Mouse (Mus musculus) liver, embryonic 13.5 days (tissue): ENCODE results near the gene Gm49358. TPM values are rescaled to one million over a fixed set of nuclear protein-coding genes. Genes with fewer than 3 reads are reported as not detected.

Experiments used
- ATAC-seq: fragments of 200-750 bp; cut with Nextera tagmentation; 2 replicates; pipeline ENCODE4 v1.8.0; 2017; ENCODE audit warnings: low read depth, mild to moderate bottlenecking, moderate number of reproducible peaks, moderate library complexity
- DNase-seq: peaks from one replicate; pipeline ENCODE4 v3.0.0; 2022
- H3K27ac ChIP-seq: fragments of 300-500 bp; sonication (generic); 2 replicates; pipeline ENCODE4 v1.5.1; 2015; ENCODE audit warnings: moderate library complexity, mild to moderate bottlenecking, inconsistent platforms
- H3K27me3 ChIP-seq: fragments of 300-500 bp; sonication (generic); 2 replicates; pipeline ENCODE4 v1.6.1; 2015; ENCODE audit warnings: mild to moderate bottlenecking, inconsistent platforms
- H3K36me3 ChIP-seq: fragments of 300-500 bp; sonication (generic); 2 replicates; pipeline ENCODE4 v1.6.1; 2015; ENCODE audit warnings: mild to moderate bottlenecking, inconsistent platforms
- H3K4me1 ChIP-seq: fragments of 300-500 bp; sonication (generic); replicated peaks from 2 replicates; pipeline ENCODE4 v1.6.1; 2015; ENCODE audit warnings: inconsistent platforms
- H3K4me2 ChIP-seq: fragments of 300-500 bp; sonication (generic); 2 replicates; pipeline ENCODE4 v1.6.1; 2015; ENCODE audit warnings: inconsistent platforms, mild to moderate bottlenecking, moderate library complexity
- H3K4me3 ChIP-seq: fragments of 300-500 bp; sonication (generic); replicated peaks from 2 replicates; pipeline ENCODE4 v1.5.1; 2015; ENCODE audit warnings: mild to moderate bottlenecking, inconsistent platforms
- H3K9ac ChIP-seq: fragments of 300-500 bp; sonication (generic); 2 replicates; pipeline ENCODE4 v1.6.1; 2015; ENCODE audit warnings: mild to moderate bottlenecking, inconsistent platforms
- H3K9me3 ChIP-seq: fragments of 300-500 bp; sonication (generic); replicated peaks from 2 replicates; pipeline ENCODE4 v1.6.1; 2016; ENCODE audit warnings: inconsistent platforms
- WGBS: fragments of 180-500 bp; shearing (Covaris S2); methylation state at CpG from one replicate; pipeline ENCODE4 v1.1.7; 2015; ENCODE audit not compliant: insufficient replicate concordance; 5-methylcytosine and 5-hydroxymethylcytosine counted together
- polyA plus RNA-seq: library from polyadenylated mRNA; unstranded; fragments of >200 nt; fragmentation: Nextera tagmentation; extraction: Ambion mirVana; gene quantifications from 2 replicates; pipeline ENCODE4 v1.2.1, GENCODE M21; 2015

The Gm49358 gene
- polyA plus RNA-seq, 1 experiment from 2014 or later = not detected

DNA sequence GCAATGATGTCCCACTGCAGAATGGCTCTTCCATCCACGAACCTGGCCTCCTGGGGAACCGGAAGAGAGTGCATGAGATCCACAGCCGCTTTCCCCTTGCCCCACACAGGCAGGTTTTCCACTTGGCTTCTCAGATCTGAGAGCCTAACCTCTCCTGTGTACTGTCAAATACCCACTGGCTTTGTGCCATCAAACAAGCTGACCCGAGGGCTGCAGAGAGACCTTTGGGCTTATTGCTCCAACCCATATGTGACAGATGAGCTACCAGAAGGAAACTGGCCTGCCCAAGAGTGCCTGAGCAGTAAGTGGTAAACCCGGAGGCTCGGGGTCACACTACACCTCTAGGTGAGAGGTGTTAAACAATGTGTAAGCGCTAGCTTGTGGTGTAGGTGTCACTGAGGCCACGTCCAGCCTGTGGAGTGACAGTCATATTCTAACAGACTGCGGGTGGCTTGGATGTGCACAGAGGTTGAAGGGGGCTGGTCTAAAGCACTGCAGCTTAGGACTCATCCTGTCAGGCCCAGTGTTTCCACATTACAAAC lies 83.2 kb downstream of the Gm49358 start:
- Histone ChIP-seq H3K4me1 (peaks cover 6% of the 10 kb centered on the region; the same call in 1 of the 2 replicates), H3K9ac (no peak overlapping the region), H3K27ac (no peak overlapping the region), H3K4me3 (no peak overlapping the region), H3K4me2 (no peak overlapping the region), H3K27me3 (peaks cover 20% of the 10 kb centered on the region), H3K36me3 (no peaks in the 10 kb centered on the region; the same call in 1 of the 2 replicates), H3K9me3 (no peaks in the 10 kb centered on the region)
- no peak for ATAC-seq
- 65% methylated on average over 9 of the region's 9 CpGs for WGBS
- no peak for DNase-seq

DNA sequence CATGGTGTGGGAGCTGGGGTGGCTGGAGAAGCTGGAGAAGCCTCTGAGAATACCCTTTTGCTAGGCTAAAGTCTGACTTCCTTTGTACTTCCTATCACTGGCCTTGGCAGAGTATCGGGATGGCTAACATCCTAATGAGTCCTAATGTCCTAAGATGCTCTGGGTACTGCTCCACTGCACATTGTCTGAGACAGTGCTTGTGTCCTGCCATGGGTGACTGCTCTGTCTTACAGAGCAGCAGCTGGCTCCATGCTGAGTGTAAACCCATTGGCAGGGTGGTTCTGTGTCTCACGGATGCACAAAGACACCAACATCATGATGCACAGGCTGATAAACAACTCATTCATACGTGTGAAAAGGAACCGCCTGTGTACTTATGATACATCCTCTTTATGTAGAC lies 85.3 kb downstream of the Gm49358 start:
- ATAC-seq = no peak
- Histone ChIP-seq H3K4me3 (no peak overlapping the region), H3K9me3 (no peaks in the 10 kb centered on the region), H3K4me1 (peaks cover 6% of the 10 kb centered on the region; the same call in 1 of the 2 replicates), H3K9ac (no peak overlapping the region), H3K27ac (no peak overlapping the region), H3K36me3 (no peaks in the 10 kb centered on the region; the same call in 1 of the 2 replicates), H3K4me2 (no peak overlapping the region), H3K27me3 (peaks cover 15% of the 10 kb centered on the region)
- DNase-seq = no peak
- WGBS = 73% methylated on average over 4 of the region's 4 CpGs

DNA sequence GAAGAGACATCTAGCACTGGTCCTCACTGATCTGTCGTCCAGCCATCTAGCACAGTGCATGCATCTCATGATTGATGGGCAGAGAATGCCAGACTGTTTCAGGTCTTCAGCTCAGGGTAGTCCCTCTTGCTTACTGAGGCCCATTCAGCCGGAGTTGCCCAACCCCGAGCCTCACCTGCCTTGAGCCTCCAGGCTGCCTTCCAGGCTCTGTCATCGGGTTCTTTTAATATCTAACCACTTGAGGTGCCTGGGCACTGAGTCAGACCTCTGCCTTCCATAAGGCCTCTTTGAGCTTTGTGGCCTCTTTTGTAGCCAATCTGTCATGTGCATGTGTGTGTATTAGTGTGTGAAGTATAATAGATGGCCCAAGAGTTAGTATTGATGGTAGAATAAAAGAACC lies 85.7 kb downstream of the Gm49358 start:
- no peak overlapping the region for H3K9ac ChIP-seq
- WGBS = 68% methylated on average over 4 of the region's 4 CpGs
- no peak overlapping the region for H3K27ac ChIP-seq
- no peaks in the 10 kb centered on the region; the same call in 1 of the 2 replicates for H3K36me3 ChIP-seq
- peaks cover 6% of the 10 kb centered on the region; the same call in 1 of the 2 replicates for H3K4me1 ChIP-seq
- no peak overlapping the region for H3K4me2 ChIP-seq
- H3K27me3 ChIP-seq = peaks cover 16% of the 10 kb centered on the region
- no peak overlapping the region for H3K4me3 ChIP-seq
- no peaks in the 10 kb centered on the region for H3K9me3 ChIP-seq
- no peak for DNase-seq
- ATAC-seq = no peak

DNA sequence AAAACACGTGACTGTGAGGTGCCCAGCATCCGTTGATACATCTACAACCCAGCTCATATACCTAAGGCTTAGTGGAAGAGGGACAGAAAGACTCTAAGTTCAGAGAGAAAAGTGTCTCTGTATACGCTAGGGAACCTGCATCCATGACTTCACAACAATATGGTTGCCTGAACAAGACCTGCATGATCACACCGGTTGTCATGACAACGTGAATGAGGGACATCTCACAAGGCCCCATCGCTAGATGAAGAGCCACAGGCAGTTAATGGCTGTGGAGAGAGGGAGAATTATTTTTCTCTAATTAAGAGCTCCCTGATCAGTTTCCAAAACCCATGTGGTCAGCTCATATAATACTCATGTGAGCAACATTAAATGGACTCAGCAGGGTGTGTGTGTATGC lies 88.4 kb downstream of the Gm49358 start:
- no peak for DNase-seq
- Histone ChIP-seq H3K36me3 (no peaks in the 10 kb centered on the region), H3K9me3 (no peaks in the 10 kb centered on the region), H3K4me2 (no peak overlapping the region), H3K4me3 (no peak overlapping the region), H3K27me3 (peaks cover 20% of the 10 kb centered on the region), H3K9ac (no peak overlapping the region), H3K4me1 (no peaks in the 10 kb centered on the region), H3K27ac (no peak overlapping the region)
- WGBS = 66% methylated on average over 6 of the region's 6 CpGs
- no peak for ATAC-seq

DNA sequence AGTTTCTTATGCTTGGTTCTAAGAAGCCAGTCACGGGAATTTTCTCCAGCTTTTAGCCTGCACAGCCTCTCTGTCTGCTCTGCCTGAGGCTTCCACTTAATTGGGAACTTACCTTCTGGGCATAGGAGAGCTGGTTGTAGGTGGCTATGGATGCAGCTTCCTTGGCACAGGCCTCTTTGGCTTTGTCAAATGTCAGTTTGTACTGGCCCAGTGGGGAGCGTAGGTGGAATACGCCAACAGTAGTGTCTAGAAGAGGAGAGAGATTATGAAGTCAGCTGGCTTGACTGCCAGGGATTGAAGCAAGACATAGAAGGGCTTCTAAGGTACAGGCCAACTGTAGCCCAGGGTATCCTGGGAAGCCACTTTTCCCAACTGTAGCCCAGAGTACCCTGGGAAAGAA lies 89.7 kb downstream of the Gm49358 start:
- no peak overlapping the region for H3K27ac ChIP-seq

DNA sequence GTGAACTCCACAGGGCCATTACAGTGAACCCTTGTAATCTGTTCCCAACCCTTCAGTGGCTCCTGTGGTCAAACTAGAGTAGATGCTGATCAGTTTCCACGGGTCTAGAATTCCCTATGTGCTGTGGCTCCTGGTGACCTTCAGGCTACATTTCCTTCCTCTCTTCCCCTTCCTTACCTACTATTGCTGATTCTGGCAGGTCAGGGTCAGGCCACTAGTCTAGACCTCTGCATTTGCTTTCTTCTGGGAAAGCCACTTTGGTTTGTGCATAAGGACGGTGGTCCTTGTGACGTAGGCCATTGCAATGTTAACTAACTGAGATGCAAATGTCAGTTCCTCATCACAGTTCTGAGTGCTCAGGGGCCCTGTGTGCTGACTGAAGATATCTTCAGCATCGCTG lies 96.6 kb downstream of the Gm49358 start:
- Histone ChIP-seq H3K9me3 (no peaks in the 10 kb centered on the region), H3K4me1 (no peaks in the 10 kb centered on the region)
- 51% methylated on average over 4 of the region's 4 CpGs for WGBS

More for the DNA sequence above, 89.7 kb downstream of the Gm49358 start:
- no peaks in the 10 kb centered on the region for H3K9me3 ChIP-seq
- ATAC-seq = no peak
- no peaks in the 10 kb centered on the region for H3K36me3 ChIP-seq
- H3K4me3 ChIP-seq = no peak overlapping the region
- no peak overlapping the region for H3K4me2 ChIP-seq
- no peak overlapping the region for H3K9ac ChIP-seq
- 75% methylated on average over 3 of the region's 3 CpGs for WGBS
- H3K27me3 ChIP-seq = peaks cover 14% of the 10 kb centered on the region
- no peaks in the 10 kb centered on the region for H3K4me1 ChIP-seq
- DNase-seq = no peak

DNA sequence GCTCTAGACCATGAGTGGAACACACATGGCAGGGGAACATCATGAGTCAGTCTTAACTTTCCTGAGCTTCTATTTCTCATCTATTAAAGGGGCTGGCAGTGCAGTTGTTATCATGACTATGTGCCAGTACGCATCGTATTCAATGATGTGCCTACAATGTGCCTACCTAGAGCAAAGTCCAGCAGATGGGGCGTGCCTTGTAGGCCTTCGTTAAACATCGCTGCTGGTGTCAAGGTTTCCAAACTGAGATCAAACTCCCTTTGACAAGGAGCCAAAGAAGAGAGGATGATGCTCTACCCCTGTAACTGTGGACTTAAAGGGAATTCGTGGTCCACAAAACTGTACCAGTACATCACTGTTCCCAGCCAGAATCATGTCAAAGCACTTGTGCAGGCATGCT lies 98.7 kb downstream of the Gm49358 start:
- ATAC-seq (no peak), DNase-seq (no peak)
- no peaks in the 10 kb centered on the region; the same call in 1 of the 2 replicates for H3K36me3 ChIP-seq
- no peaks in the 10 kb centered on the region for H3K27me3 ChIP-seq
- no peak overlapping the region for H3K4me3 ChIP-seq
- whole genome bisulfite sequencing = 66% methylated on average over 6 of the region's 6 CpGs
- no peaks in the 10 kb centered on the region for H3K4me1 ChIP-seq
- H3K9me3 ChIP-seq = no peaks in the 10 kb centered on the region
- H3K9ac ChIP-seq = no peak overlapping the region
- no peak overlapping the region for H3K27ac ChIP-seq
- no peak overlapping the region for H3K4me2 ChIP-seq

More for the DNA sequence above, 96.6 kb downstream of the Gm49358 start:
- Histone ChIP-seq H3K27me3 (no peaks in the 10 kb centered on the region), H3K27ac (no peak overlapping the region), H3K9ac (no peak overlapping the region), H3K4me2 (no peak overlapping the region), H3K4me3 (no peak overlapping the region), H3K36me3 (no peaks in the 10 kb centered on the region; the same call in 1 of the 2 replicates)
- no peak for ATAC-seq
- DNase-seq = no peak

DNA sequence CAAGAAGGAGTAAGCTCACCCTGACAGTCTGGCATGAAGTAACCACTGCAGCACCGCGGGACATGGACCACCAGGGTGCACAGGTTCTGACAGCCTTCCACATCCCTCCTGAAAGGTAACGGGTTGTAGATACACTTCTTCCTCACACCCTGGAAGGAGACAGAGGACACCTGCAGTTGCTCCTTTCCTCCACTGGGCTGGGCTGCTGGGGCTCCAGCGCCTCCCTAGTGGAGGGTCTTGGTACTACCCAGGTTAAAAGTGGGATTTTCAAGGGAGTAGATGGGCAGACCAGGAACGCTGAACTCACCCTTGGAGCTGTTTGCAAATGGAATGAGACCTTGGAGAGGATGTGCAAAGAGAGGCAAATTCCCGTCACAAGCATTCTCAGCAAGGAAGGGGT lies 99.7 kb downstream of the Gm49358 start:
- DNase-seq (no peak), ATAC-seq (no peak)
- no peaks in the 10 kb centered on the region for H3K27me3 ChIP-seq
- no peak overlapping the region for H3K4me2 ChIP-seq
- WGBS = 72% methylated on average over 6 of the region's 6 CpGs
- H3K9ac ChIP-seq = no peak overlapping the region
- no peaks in the 10 kb centered on the region; the same call in 1 of the 2 replicates for H3K36me3 ChIP-seq
- no peak overlapping the region for H3K4me3 ChIP-seq
- no peaks in the 10 kb centered on the region for H3K9me3 ChIP-seq
- no peaks in the 10 kb centered on the region for H3K4me1 ChIP-seq
- H3K27ac ChIP-seq = no peak overlapping the region

DNA sequence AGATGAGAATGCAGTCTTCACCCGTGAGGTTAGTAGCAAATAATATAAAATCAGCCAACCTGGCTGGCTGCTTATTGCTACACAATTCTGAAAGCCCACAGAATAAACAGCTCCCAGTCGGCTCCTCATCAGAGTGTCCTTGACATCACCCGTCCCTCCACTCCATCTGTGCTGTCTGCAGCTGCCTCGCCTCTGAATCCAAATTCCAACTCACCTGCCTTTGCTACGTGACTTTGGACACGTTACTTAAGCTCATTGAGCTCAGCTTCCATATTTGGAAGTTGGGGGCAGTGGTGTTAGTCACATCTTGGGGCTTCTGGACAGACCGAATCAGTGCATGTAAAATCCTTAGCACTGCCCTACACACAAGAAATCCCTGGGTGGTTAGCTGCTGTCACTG lies 108.3 kb downstream of the Gm49358 start:
- Histone ChIP-seq H3K4me1 (no peaks in the 10 kb centered on the region), H3K4me2 (no peak overlapping the region), H3K9ac (no peak overlapping the region), H3K27ac (no peak overlapping the region), H3K36me3 (no peaks in the 10 kb centered on the region), H3K4me3 (no peak overlapping the region), H3K27me3 (no peaks in the 10 kb centered on the region), H3K9me3 (no peaks in the 10 kb centered on the region)
- ATAC-seq (no peak), DNase-seq (no peak)
- 58% methylated on average over 7 of the region's 7 CpGs for whole genome bisulfite sequencing

DNA sequence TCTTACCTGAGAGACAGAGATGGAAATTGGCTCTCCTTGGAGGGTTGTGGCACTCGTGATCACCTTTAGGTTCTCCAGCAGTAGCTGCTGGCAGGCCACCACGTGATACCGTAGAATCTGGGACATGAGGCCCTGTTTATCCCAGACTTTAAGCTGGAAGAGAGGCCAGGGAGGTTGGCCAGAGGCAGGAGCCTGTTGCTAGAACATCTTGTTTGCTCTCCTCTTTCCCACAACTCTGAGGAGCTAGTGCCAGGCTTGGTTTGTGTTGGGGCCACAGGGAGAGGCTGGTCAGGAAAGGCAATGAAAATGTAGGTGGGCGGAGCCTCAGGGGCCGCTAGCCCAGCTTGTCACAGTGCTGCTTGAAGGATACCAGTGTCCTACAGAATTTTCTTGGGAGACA lies 108.8 kb downstream of the Gm49358 start:
- H3K4me1 ChIP-seq = no peaks in the 10 kb centered on the region
- H3K27ac ChIP-seq = no peak overlapping the region
- H3K27me3 ChIP-seq = no peaks in the 10 kb centered on the region
- no peak overlapping the region for H3K9ac ChIP-seq
- 56% methylated on average over 5 of the region's 5 CpGs for WGBS
- DNase-seq (no peak), ATAC-seq (no peak)
- H3K4me2 ChIP-seq = no peak overlapping the region
- H3K36me3 ChIP-seq = no peaks in the 10 kb centered on the region
- no peak overlapping the region for H3K4me3 ChIP-seq
- H3K9me3 ChIP-seq = no peaks in the 10 kb centered on the region

DNA sequence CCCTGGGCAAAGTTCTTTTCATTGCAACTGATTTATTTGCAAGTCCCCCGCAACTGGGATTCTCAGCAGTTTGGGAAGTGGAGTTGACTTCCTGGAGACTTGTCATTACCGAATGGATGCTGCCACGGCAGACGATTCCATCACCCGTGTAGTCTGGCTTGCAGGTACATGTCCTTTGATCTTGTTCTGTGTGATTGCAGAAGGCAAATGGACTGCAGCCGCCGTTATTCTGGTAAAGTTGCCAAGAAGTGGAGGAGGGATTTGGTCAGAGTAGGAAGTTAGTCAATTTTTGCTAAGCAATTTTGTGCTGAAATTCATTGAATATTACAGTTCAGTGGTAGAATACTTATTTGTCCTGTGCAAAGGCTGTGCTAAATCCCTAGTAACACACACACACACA lies 114.9 kb downstream of the Gm49358 start:
- no peak for DNase-seq

DNA sequence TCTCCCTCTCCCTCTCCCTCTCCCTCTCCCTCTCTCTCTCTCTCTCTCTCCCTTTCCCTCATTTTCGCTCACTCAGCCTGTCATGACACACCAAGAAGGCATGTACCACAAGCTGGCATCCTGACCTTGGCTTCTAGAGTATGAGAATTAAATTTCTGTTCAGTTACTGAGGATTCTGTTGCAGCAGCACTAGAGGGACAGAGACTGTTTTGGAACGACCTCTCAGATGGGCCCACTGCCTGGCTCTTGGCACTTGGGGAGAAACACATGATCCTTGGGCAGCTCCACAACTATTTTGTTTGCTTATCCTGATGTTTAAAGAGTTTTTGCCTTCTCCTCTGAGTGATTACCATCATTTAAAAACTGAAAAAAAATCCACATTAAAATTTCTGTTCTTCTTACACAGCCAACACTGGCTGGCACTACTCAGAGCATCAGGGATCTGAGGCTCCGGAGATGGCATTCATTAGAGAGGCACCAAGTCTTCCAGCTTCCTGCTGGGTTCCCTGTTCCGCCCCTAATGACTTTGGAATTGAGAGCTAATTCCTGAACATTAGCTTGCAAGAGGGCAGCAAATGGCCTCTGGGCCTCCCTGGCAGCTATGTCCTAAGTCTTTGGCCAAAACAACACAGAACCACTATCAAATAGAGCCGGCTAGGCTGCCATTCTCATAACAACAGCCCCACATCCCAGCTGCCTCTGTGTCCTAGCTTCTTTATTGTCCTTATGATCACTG lies 116.5 kb downstream of the Gm49358 start:
- Histone ChIP-seq H3K36me3 (no peaks in the 10 kb centered on the region), H3K27ac (no peak overlapping the region), H3K4me3 (no peak overlapping the region), H3K9ac (no peak overlapping the region), H3K27me3 (no peaks in the 10 kb centered on the region), H3K9me3 (no peaks in the 10 kb centered on the region), H3K4me1 (no peaks in the 10 kb centered on the region), H3K4me2 (no peak overlapping the region)
- ATAC-seq (no peak), DNase-seq (no peak)
- WGBS = 51% methylated on average over 4 of the region's 5 CpGs

More for the DNA sequence above, 114.9 kb downstream of the Gm49358 start:
- Histone ChIP-seq H3K4me3 (no peak overlapping the region), H3K27ac (no peak overlapping the region), H3K9ac (no peak overlapping the region), H3K4me1 (no peaks in the 10 kb centered on the region), H3K4me2 (no peak overlapping the region), H3K36me3 (no peaks in the 10 kb centered on the region), H3K27me3 (no peaks in the 10 kb centered on the region), H3K9me3 (no peaks in the 10 kb centered on the region)
- no peak for ATAC-seq
- 64% methylated on average over 7 of the region's 7 CpGs for WGBS
